Mouse (Mus musculus): ENCODE measurements at regions not wholly inside any gene's neighbourhood (a gene's known extent, or its start where the extent isn't known, plus 50 kb on each side); places are given as distances from the start of the nearest gene placed in this dataset.

DNA sequence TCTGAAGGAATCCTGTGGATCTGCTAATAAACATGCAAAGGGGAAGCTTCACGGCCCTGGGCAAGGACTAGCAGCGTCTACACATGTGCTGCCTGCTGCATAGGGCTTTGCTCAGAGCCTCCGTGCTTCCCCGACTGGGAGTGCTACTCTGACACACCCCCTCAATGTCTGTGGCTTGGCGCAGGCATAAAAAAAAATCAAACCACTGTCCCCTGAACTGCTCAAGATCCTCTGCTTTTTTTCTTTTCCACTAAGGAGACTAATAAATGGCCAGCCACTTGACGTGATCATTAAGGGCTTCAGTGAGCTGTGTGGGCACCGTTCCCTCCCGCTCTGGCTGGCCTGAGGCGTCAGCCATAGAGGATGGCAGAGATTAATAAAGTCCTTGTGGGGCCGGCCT, 94.8 kb downstream of the Mn1 start:
- H3K4me3 ChIP-seq, result no peak overlapping the region
- 31% methylated on average over 10 of the region's 10 CpGs for WGBS
- peaks cover 12% of the 10 kb centered on the region for H3K4me1 ChIP-seq (ENCODE audit: control insufficient read depth, insufficient read depth, low read length)
- H3K27ac ChIP-seq, result no peak overlapping the region
- TF ChIP-seq CTCF (IDR thresholded peaks at IDR 0.05), result no peak
- H3K27me3 ChIP-seq (ENCODE audit: control insufficient read depth, insufficient read depth, low read length), result no peaks in the 10 kb centered on the region
- no peak for DNase-seq
- no peaks in the 10 kb centered on the region for H3K79me2 ChIP-seq (replicated peaks; ENCODE audit: control insufficient read depth, insufficient read depth, low read length)
- peaks cover 2% of the 10 kb centered on the region; the same call in 1 of the 2 replicates for H3K36me3 ChIP-seq (ENCODE audit: control insufficient read depth, insufficient read depth, low read length)
- intact Hi-C loops (cut with DNase I), result no loop called here
- no peak overlapping the region for H3K9ac ChIP-seq (ENCODE audit: low read depth, low read length)

GRCm38 (mm10) chr5:111513976-111514375, 96.8 kb downstream of the Mn1 start:
- H3K9ac ChIP-seq (ENCODE audit: low read depth, low read length), result no peak overlapping the region
- no peak overlapping the region for H3K4me3 ChIP-seq
- WGBS, result 70% methylated on average over 6 of the region's 6 CpGs
- intact Hi-C loops (cut with DNase I), result no loop called here
- H3K4me1 ChIP-seq (ENCODE audit: control insufficient read depth, insufficient read depth, low read length), result peaks cover 7% of the 10 kb centered on the region
- H3K27me3 ChIP-seq (ENCODE audit: control insufficient read depth, insufficient read depth, low read length), result no peaks in the 10 kb centered on the region
- no peaks in the 10 kb centered on the region for H3K36me3 ChIP-seq (ENCODE audit: control insufficient read depth, insufficient read depth, low read length)
- no peak for TF ChIP-seq EP300 (IDR thresholded peaks at IDR 0.05; ENCODE audit: insufficient read depth, low read depth, low read length)
- H3K27ac ChIP-seq, result no peak overlapping the region
- DNase-seq, result no peak
- no peaks in the 10 kb centered on the region for H3K79me2 ChIP-seq (replicated peaks; ENCODE audit: control insufficient read depth, insufficient read depth, low read length)

- TF ChIP-seq POLR2A (IDR thresholded peaks at IDR 0.05; ENCODE audit: insufficient read depth, low read depth, low read length) (no peak), EP300 (IDR thresholded peaks at IDR 0.05; ENCODE audit: insufficient read depth, low read depth, low read length) (no peak), CTCF (IDR thresholded peaks at IDR 0.05) (no peak)
- intact Hi-C loops (cut with DNase I), result no loop called here
- no peaks in the 10 kb centered on the region for H3K36me3 ChIP-seq (ENCODE audit: control insufficient read depth, insufficient read depth, low read length)
- H3K79me2 ChIP-seq (replicated peaks; ENCODE audit: control insufficient read depth, insufficient read depth, low read length), result no peaks in the 10 kb centered on the region
- no peaks in the 10 kb centered on the region; the same call in 1 of the 2 replicates for H3K4me1 ChIP-seq (ENCODE audit: control insufficient read depth, insufficient read depth, low read length)
- 53% methylated on average over 3 of the region's 3 CpGs for WGBS
- no peak overlapping the region for H3K4me3 ChIP-seq
- no peak overlapping the region for H3K9ac ChIP-seq (ENCODE audit: low read depth, low read length)
- no peak overlapping the region for H3K27ac ChIP-seq
- no peak for DNase-seq
- no peaks in the 10 kb centered on the region for H3K27me3 ChIP-seq (ENCODE audit: control insufficient read depth, insufficient read depth, low read length)
Observed at GRCm38 (mm10) chr5:111519059-111519458, 101.9 kb downstream of the Mn1 start.

DNA sequence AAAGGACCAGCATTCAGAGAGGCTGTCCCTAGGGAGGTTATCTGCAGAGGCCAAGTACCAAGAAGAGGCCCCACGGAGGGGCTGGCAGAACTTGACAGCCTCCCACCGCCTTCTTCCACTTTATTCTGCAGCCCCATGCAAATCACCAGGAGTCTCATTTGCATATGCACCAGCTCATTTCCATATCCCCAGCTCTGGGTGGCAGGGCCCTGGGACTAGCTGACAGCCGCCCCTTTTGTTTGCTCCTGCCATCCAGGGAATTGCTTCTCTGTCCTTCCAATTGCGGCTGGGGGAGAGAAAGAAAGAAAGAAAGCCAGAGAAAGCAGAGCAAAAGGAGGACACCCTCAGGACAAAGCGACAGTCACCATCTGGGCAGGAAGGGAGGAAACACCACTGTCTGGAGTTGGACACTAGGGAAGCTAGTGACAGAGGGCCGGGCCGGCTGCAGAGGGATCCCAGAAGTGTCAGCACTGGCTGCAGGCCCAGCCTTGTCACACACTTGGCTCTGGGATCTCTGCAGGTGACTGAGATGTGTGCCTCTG, 102.4 kb downstream of the Mn1 start:
- DNase-seq, result no peak
- TF ChIP-seq CTCF (IDR thresholded peaks at IDR 0.05) (no peak), EP300 (IDR thresholded peaks at IDR 0.05; ENCODE audit: insufficient read depth, low read depth, low read length) (no peak), POLR2A (IDR thresholded peaks at IDR 0.05; ENCODE audit: insufficient read depth, low read depth, low read length) (no peak)
- H3K27me3 ChIP-seq (ENCODE audit: control insufficient read depth, insufficient read depth, low read length), result no peaks in the 10 kb centered on the region
- WGBS, result 22% methylated on average over 7 of the region's 7 CpGs
- H3K9ac ChIP-seq (ENCODE audit: low read depth, low read length), result no peak overlapping the region
- H3K4me1 ChIP-seq (ENCODE audit: control insufficient read depth, insufficient read depth, low read length), result no peaks in the 10 kb centered on the region; the same call in 1 of the 2 replicates
- no peaks in the 10 kb centered on the region for H3K36me3 ChIP-seq (ENCODE audit: control insufficient read depth, insufficient read depth, low read length)
- H3K4me3 ChIP-seq, result no peak overlapping the region
- intact Hi-C loops (cut with DNase I), result no loop called here
- H3K27ac ChIP-seq, result no peak overlapping the region
- no peaks in the 10 kb centered on the region for H3K79me2 ChIP-seq (replicated peaks; ENCODE audit: control insufficient read depth, insufficient read depth, low read length)

DNA sequence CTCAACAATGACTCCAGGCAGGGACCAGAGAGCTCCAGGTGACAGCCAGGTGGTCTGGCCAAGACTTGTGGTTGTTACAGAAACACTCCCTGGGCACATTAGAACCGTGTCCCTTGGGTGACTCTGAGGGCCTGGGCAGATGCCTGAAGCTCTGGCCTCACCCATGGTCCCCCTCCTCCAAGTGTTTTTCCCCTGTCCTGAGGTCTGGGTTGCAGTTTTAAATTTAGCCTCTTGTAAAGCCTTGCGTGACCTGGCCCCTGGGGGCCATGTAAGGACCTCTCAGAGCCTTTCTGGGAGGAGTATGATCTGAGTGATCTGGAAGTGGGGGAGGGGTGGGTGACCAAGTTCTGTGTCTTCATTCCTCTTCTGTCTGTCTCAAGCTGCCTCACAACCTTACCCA, 104.7 kb downstream of the Mn1 start:
- Histone ChIP-seq H3K79me2 (replicated peaks; ENCODE audit: control insufficient read depth, insufficient read depth, low read length) (no peaks in the 10 kb centered on the region), H3K4me3 (no peak overlapping the region), H3K36me3 (ENCODE audit: control insufficient read depth, insufficient read depth, low read length) (no peaks in the 10 kb centered on the region), H3K4me1 (ENCODE audit: control insufficient read depth, insufficient read depth, low read length) (no peaks in the 10 kb centered on the region; the same call in 1 of the 2 replicates), H3K27ac (no peak overlapping the region), H3K9ac (ENCODE audit: low read depth, low read length) (no peak overlapping the region), H3K27me3 (ENCODE audit: control insufficient read depth, insufficient read depth, low read length) (no peaks in the 10 kb centered on the region)
- no peak for DNase-seq
- intact Hi-C loops (cut with DNase I), result no loop called here
- WGBS, result 58% methylated on average over 2 of the region's 2 CpGs
- TF ChIP-seq POLR2A (IDR thresholded peaks at IDR 0.05; ENCODE audit: insufficient read depth, low read depth, low read length) (no peak), CTCF (IDR thresholded peaks at IDR 0.05) (no peak), EP300 (IDR thresholded peaks at IDR 0.05; ENCODE audit: insufficient read depth, low read depth, low read length) (no peak)

DNA sequence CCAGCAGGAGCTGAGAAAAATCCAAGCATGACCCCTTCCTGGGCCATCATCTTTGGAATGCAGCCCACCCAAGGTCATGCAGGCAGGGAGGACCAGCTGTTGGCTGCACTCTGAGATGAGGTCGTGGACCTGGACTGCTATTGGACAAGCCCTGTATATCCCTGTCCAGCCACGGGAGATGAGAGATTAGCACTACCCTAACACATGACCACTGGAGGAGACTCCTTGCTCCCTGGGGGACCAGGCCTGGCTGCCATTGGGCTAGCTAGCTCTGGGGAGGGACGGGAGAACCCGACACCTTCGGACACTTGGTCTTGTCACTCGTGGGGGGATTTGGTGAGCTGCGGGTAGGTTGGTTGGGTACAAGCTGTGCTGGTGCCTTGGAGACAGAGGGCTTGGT, 105.4 kb downstream of the Mn1 start:
- no peaks in the 10 kb centered on the region for H3K79me2 ChIP-seq (replicated peaks; ENCODE audit: control insufficient read depth, insufficient read depth, low read length)
- no peak overlapping the region for H3K9ac ChIP-seq (ENCODE audit: low read depth, low read length)
- H3K4me1 ChIP-seq (ENCODE audit: control insufficient read depth, insufficient read depth, low read length), result no peaks in the 10 kb centered on the region; the same call in 1 of the 2 replicates
- TF ChIP-seq POLR2A (IDR thresholded peaks at IDR 0.05; ENCODE audit: insufficient read depth, low read depth, low read length) (no peak), CTCF (IDR thresholded peaks at IDR 0.05) (no peak), EP300 (IDR thresholded peaks at IDR 0.05; ENCODE audit: insufficient read depth, low read depth, low read length) (no peak)
- no peak overlapping the region for H3K27ac ChIP-seq
- 55% methylated on average over 7 of the region's 7 CpGs for WGBS
- intact Hi-C loops (cut with DNase I), result no loop called here
- no peaks in the 10 kb centered on the region for H3K36me3 ChIP-seq (ENCODE audit: control insufficient read depth, insufficient read depth, low read length)
- DNase-seq, result no peak
- H3K4me3 ChIP-seq, result no peak overlapping the region
- no peaks in the 10 kb centered on the region for H3K27me3 ChIP-seq (ENCODE audit: control insufficient read depth, insufficient read depth, low read length)
